Mouse (Mus musculus) lung, adult 2 months (tissue): ENCODE data around the gene Mbnl2.

Source experiments
- CTCF ChIP-seq: fragments of 200-500 bp; IDR thresholded peaks from 2 replicates; pipeline ENCODE4 v1.5.1; 2011; ENCODE audit warnings: mild to moderate bottlenecking, low read length, control low read depth; ENCODE audit not compliant: insufficient read depth
- POLR2A ChIP-seq: fragments of 200-500 bp; IDR thresholded peaks from 2 replicates; pipeline ENCODE4 v1.6.1; 2011; ENCODE audit warnings: low read depth, mild to moderate bottlenecking, control low read depth, low read length, borderline replicate concordance; ENCODE audit errors: extremely low read depth

DNA sequence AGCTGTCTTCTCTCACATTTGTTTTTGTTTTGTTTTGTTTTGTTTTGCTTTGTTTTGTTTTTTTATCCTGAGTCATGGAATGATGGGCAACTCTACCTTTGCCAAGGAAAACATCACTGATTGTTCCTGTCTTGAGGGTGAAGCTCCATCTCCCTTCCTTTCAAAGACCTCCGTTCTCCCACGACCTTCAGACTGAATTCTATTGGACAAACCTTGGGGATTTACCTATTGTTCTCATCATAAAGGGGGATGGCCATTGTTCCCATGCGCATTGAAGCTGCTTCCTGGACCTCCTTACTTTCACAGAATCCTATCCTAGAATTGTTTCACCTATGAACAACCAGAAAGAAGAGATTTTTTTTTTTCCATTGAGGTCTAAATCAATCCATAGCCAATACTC lies 118.7 kb downstream of the Mbnl2 start:
- no peak for TF ChIP-seq POLR2A
- TF ChIP-seq CTCF = no peak
